Mouse (Mus musculus): ENCODE data around the gene Adh4. TPM values are rescaled to one million over a fixed set of nuclear protein-coding genes. Genes with fewer than 3 reads are reported as not detected.
"Not testable (repeated sequence)": the region's sequence is repeated elsewhere in the genome, so short reads cannot be mapped to it uniquely, and the experiment has no call there.

Adh4 gene
- total RNA-seq (2015), result not detected in 2 replicates
- total RNA-seq (2017), result not detected in 2 replicates

- ATAC-seq (replicated peaks; ENCODE audit: poor library complexity), result no peak
These were observed at the start of gene Adh4 for GRCm38 (mm10) chr3:138415121-138415690. TSS of gene Adh4 (plus strand) at chr3:138415466.

GRCm38 (mm10) chr3:138366181-138366580, 49.1 kb upstream of the Adh4 start:
- ATAC-seq (replicated peaks; ENCODE audit: poor library complexity), result no peak

GRCm38 (mm10) chr3:138369546-138369945, 45.7 kb upstream of the Adh4 start:
- ATAC-seq (replicated peaks; ENCODE audit: poor library complexity), result no peak

GRCm38 (mm10) chr3:138370289-138370688, 45.0 kb upstream of the Adh4 start:
- not testable (repeated sequence) for ATAC-seq (replicated peaks; ENCODE audit: poor library complexity)

GRCm38 (mm10) chr3:138373920-138374319, 41.3 kb upstream of the Adh4 start:
- ATAC-seq (replicated peaks; ENCODE audit: poor library complexity), result no peak

GRCm38 (mm10) chr3:138375148-138375547, 40.1 kb upstream of the Adh4 start:
- ATAC-seq (replicated peaks; ENCODE audit: poor library complexity), result no peak

- ATAC-seq (replicated peaks; ENCODE audit: poor library complexity), result no peak
These were observed 34.1 kb upstream of the Adh4 start for GRCm38 (mm10) chr3:138381133-138381532.

- no peak for ATAC-seq (replicated peaks; ENCODE audit: poor library complexity)
These were observed 28.1 kb upstream of the Adh4 start for GRCm38 (mm10) chr3:138387155-138387554.

GRCm38 (mm10) chr3:138404872-138405271, 10.4 kb upstream of the Adh4 start:
- ATAC-seq (replicated peaks; ENCODE audit: poor library complexity), result no peak

- ATAC-seq (replicated peaks; ENCODE audit: poor library complexity), result peak; percentile 57
These were observed 9.9 kb upstream of the Adh4 start for GRCm38 (mm10) chr3:138405341-138405740.

- no peak for ATAC-seq (replicated peaks; ENCODE audit: poor library complexity)
These were observed 9.4 kb upstream of the Adh4 start for GRCm38 (mm10) chr3:138405840-138406239.

GRCm38 (mm10) chr3:138407920-138408319, 7.3 kb upstream of the Adh4 start:
- ATAC-seq (replicated peaks; ENCODE audit: poor library complexity), result no peak

GRCm38 (mm10) chr3:138409585-138409984, 5.7 kb upstream of the Adh4 start:
- ATAC-seq (replicated peaks; ENCODE audit: poor library complexity), result no peak

- no peak for ATAC-seq (replicated peaks; ENCODE audit: poor library complexity)
These were observed 5.1 kb upstream of the Adh4 start for GRCm38 (mm10) chr3:138410211-138410610.

GRCm38 (mm10) chr3:138419369-138419768, 4.1 kb downstream of the Adh4 start:
- ATAC-seq (replicated peaks; ENCODE audit: poor library complexity), result peak; percentile 98

GRCm38 (mm10) chr3:138420385-138420784, 5.1 kb downstream of the Adh4 start:
- no peak for ATAC-seq (replicated peaks; ENCODE audit: poor library complexity)

GRCm38 (mm10) chr3:138423664-138424063, 8.4 kb downstream of the Adh4 start:
- ATAC-seq (replicated peaks; ENCODE audit: poor library complexity), result no peak

GRCm38 (mm10) chr3:138424247-138424646, 9.0 kb downstream of the Adh4 start:
- no peak for ATAC-seq (replicated peaks; ENCODE audit: poor library complexity)

- ATAC-seq (replicated peaks; ENCODE audit: poor library complexity), result no peak
These were observed 15.2 kb downstream of the Adh4 start for GRCm38 (mm10) chr3:138430360-138430976.

GRCm38 (mm10) chr3:138431835-138432234, 16.6 kb downstream of the Adh4 start:
- ATAC-seq (replicated peaks; ENCODE audit: poor library complexity), result peak; percentile 64; the same call in 1 of the 2 replicates

- ATAC-seq (replicated peaks; ENCODE audit: poor library complexity), result no peak
These were observed 23.4 kb downstream of the Adh4 start for GRCm38 (mm10) chr3:138438716-138439115.

GRCm38 (mm10) chr3:138442203-138442602, 26.9 kb downstream of the Adh4 start:
- ATAC-seq (replicated peaks; ENCODE audit: poor library complexity), result peak; percentile 47

Measured in megakaryocyte progenitor cell, adult 5-6 weeks (primary cell).